Comparison of ENCODE assay signal across 10 mouse cellular contexts in genomic region chr12:85659319-85659718, GRCm38 (mm10). TPM values are rescaled to one million over a fixed set of nuclear protein-coding genes. Genes with fewer than 3 reads are reported as not detected.
DNase-seq lines count a peak whose midpoint lies in the region; ATAC-seq and TF ChIP-seq lines count a peak whose summit lies in the region.
"Had no signal": no experiment of that assay in that cellular context is flagged by ENCODE, and none has a peak within 500 bp of the region (broad histone marks: within the 10 kb centered on the region; RNA-seq: fewer than 3 reads in every experiment).

No protein-coding gene starts in this region.

- no peak overlapping the region for H3K4me2 ChIP-seq in heart, embryonic 11.5 days
- no peak overlapping the region for H3K4me2 ChIP-seq in lung, postnatal 0 days (replicated peaks; ENCODE audit: low read depth, low read length)

- intact Hi-C loops in heart, adult 2 months (cut with DNase I): no loop called here
- intact Hi-C loops in left cerebral cortex, adult 2 months (cut with DNase I): no loop called here

- no peak for TF ChIP-seq POLR2A in heart, adult 2 months (IDR thresholded peaks at IDR 0.05; ENCODE audit: insufficient read depth, low read depth, low read length)

- no peak for TF ChIP-seq EP300 in heart, adult 2 months (IDR thresholded peaks at IDR 0.05; ENCODE audit: insufficient read depth, low read depth, low read length)
- TF ChIP-seq EP300 in lung, postnatal 0 days (IDR thresholded peaks at IDR 0.05): no peak

- H3K9me3 ChIP-seq in heart, embryonic 11.5 days (replicated peaks; ENCODE audit: control insufficient read depth, low read length): no peaks in the 10 kb centered on the region
- H3K9me3 ChIP-seq in lung, postnatal 0 days (ENCODE audit: low read length): no peaks in the 10 kb centered on the region
- no peaks in the 10 kb centered on the region for H3K9me3 ChIP-seq in embryonic facial prominence, embryonic 10.5 days

- no peak for DNase-seq in heart, adult 2 months
- peak; percentile 60 for DNase-seq in lung, postnatal 0 days (ENCODE audit: low spot score)
- no peak for DNase-seq in lung, postnatal 14 days
- DNase-seq in MN1 (ENCODE audit: low spot score): peak; percentile 14
- DNase-seq in lung, postnatal 36 days: peak; percentile 58
- no peak for DNase-seq in left cerebral cortex, adult 2 months (ENCODE audit: extremely low spot score in 1 of 2, low spot score in 2 of 2)
- no peak for DNase-seq in embryonic facial prominence, embryonic 10.5 days (ENCODE audit: low spot score)
- DNase-seq: kidney, postnatal 10 days had no signal

- 34% methylated on average over 2 of the region's 2 CpGs for WGBS in heart, embryonic 11.5 days (ENCODE audit: insufficient replicate concordance)
- 11% methylated on average over 2 of the region's 2 CpGs for WGBS in heart, adult 2 months
- 19% methylated on average over 2 of the region's 2 CpGs for WGBS in lung, postnatal 0 days
- 68% methylated on average over 2 of the region's 2 CpGs for WGBS in embryonic facial prominence, embryonic 10.5 days

- no peak overlapping the region for H3K4me3 ChIP-seq in heart, embryonic 11.5 days (ENCODE audit: low read depth, low read length)
- no peak overlapping the region for H3K4me3 ChIP-seq in heart, adult 2 months
- no peak overlapping the region for H3K4me3 ChIP-seq in lung, postnatal 0 days (ENCODE audit: low read depth, low read length)
- no peak overlapping the region for H3K4me3 ChIP-seq in left cerebral cortex, adult 2 months
- no peak overlapping the region for H3K4me3 ChIP-seq in embryonic facial prominence, embryonic 10.5 days

- H3K9ac ChIP-seq in heart, embryonic 11.5 days (ENCODE audit: low read depth, low read length): no peak overlapping the region
- H3K9ac ChIP-seq in heart, adult 2 months (ENCODE audit: low read depth, low read length): no peak overlapping the region
- no peak overlapping the region for H3K9ac ChIP-seq in lung, postnatal 0 days (replicated peaks; ENCODE audit: low read depth)

- no peaks in the 10 kb centered on the region for H3K36me3 ChIP-seq in heart, embryonic 11.5 days (ENCODE audit: control insufficient read depth, insufficient read depth, low read length)
- H3K36me3 ChIP-seq in heart, adult 2 months (ENCODE audit: control insufficient read depth, insufficient read depth, low read length): no peaks in the 10 kb centered on the region
- no peaks in the 10 kb centered on the region for H3K36me3 ChIP-seq in lung, postnatal 0 days (ENCODE audit: insufficient read depth, low read length)
- H3K36me3 ChIP-seq in embryonic facial prominence, embryonic 10.5 days (replicated peaks): no peaks in the 10 kb centered on the region

- no peaks in the 10 kb centered on the region for H3K79me2 ChIP-seq in heart, adult 2 months (replicated peaks; ENCODE audit: control insufficient read depth, insufficient read depth, low read length)

- H3K4me1 ChIP-seq in heart, embryonic 11.5 days (ENCODE audit: control insufficient read depth, insufficient read depth, low read length): peaks cover 3% of the 10 kb centered on the region; the same call in 1 of the 2 replicates
- no peaks in the 10 kb centered on the region for H3K4me1 ChIP-seq in heart, adult 2 months (ENCODE audit: control insufficient read depth, insufficient read depth, low read length)
- H3K4me1 ChIP-seq in lung, postnatal 0 days (ENCODE audit: insufficient read depth, low read depth, low read length): no peaks in the 10 kb centered on the region
- H3K4me1 ChIP-seq in embryonic facial prominence, embryonic 10.5 days: no peaks in the 10 kb centered on the region

- TF ChIP-seq CTCF in heart, adult 2 months (IDR thresholded peaks at IDR 0.05): no peak
- TF ChIP-seq CTCF in lung, postnatal 0 days (IDR thresholded peaks at IDR 0.05): no peak
- TF ChIP-seq CTCF in left cerebral cortex, adult 2 months (IDR thresholded peaks at IDR 0.05): no peak

- ATAC-seq in heart, embryonic 11.5 days (replicated peaks; ENCODE audit: insufficient number of reproducible peaks, low FRiP score, low TSS enrichment): peak; percentile 22; the same call in 1 of the 2 replicates
- ATAC-seq in lung, postnatal 0 days: no peak

- H3K27ac ChIP-seq in heart, embryonic 11.5 days (ENCODE audit: low read depth, low read length): no peak overlapping the region
- no peak overlapping the region for H3K27ac ChIP-seq in heart, adult 2 months
- H3K27ac ChIP-seq in lung, postnatal 0 days (ENCODE audit: low read length): no peak overlapping the region
- no peak overlapping the region for H3K27ac ChIP-seq in left cerebral cortex, adult 2 months
- no peak overlapping the region for H3K27ac ChIP-seq in embryonic facial prominence, embryonic 10.5 days (replicated peaks)
- H3K27ac ChIP-seq: stomach, postnatal 0 days had no signal

- no peaks in the 10 kb centered on the region for H3K27me3 ChIP-seq in heart, embryonic 11.5 days (ENCODE audit: control insufficient read depth, insufficient read depth, low read length)
- H3K27me3 ChIP-seq in heart, adult 2 months (ENCODE audit: control insufficient read depth, insufficient read depth, low read length): no peaks in the 10 kb centered on the region
- H3K27me3 ChIP-seq in lung, postnatal 0 days (replicated peaks; ENCODE audit: insufficient read depth, low read length): no peaks in the 10 kb centered on the region
- no peaks in the 10 kb centered on the region for H3K27me3 ChIP-seq in embryonic facial prominence, embryonic 10.5 days (replicated peaks; ENCODE audit: low read depth, poor library complexity, severe bottlenecking)

RNA-seq across cellular contexts. Expression of gene Batf, which starts 27.1 kb away (rescaled TPM):
- polyA plus RNA-seq in heart, embryonic 11.5 days (2014; fragmentation: Nextera tagmentation; extraction: Ambion mirVana): 4.5 and 6.7 TPM in 2 replicates
- 1 to 10 TPM; 1.0 to 1.6 TPM for total RNA-seq in heart, adult 2 months (2021)
- 1.0 and 1.8 TPM in 2 replicates for polyA plus RNA-seq in heart, adult 2 months (2012; rRNA removed)
- polyA plus RNA-seq in lung, postnatal 0 days (2015; fragmentation: Nextera tagmentation; extraction: Ambion mirVana): 27.9 and 28.6 TPM in 2 replicates
- under 1 TPM; 0.36 to 0.49 TPM for total RNA-seq in left cerebral cortex, adult 2 months (2021)
- polyA plus RNA-seq in embryonic facial prominence, embryonic 10.5 days (2016; fragmentation: Nextera tagmentation; extraction: Ambion mirVana): 2.4 and 2.6 TPM in 2 replicates

Comparison
In these comparisons a context has a peak if more than half of its experiments do, and no peak if none do; other contexts are left out.
1. DNase-seq: peak in lung, postnatal 0 days (single experiment), MN1 (single experiment) and lung, postnatal 36 days (single experiment); none in heart, adult 2 months (0 of 2), lung, postnatal 14 days (single experiment), left cerebral cortex, adult 2 months (0 of 2) and embryonic facial prominence, embryonic 10.5 days (single experiment).